Mouse (Mus musculus) E14TG2a.4 (cell line): ENCODE measurements around the gene Zp3.

Experiments used
- CTCF ChIP-seq: conservative IDR thresholded peaks from 2 replicates; pipeline ENCODE4 v1.5.1; 2014; ENCODE audit warnings: low read length
- NANOG ChIP-seq: IDR thresholded peaks from 2 replicates; pipeline ENCODE4 v1.6.1; 2014; ENCODE audit warnings: borderline replicate concordance, low read length, mixed read lengths
- POU5F1 ChIP-seq: IDR thresholded peaks from 2 replicates; pipeline ENCODE4 v1.6.1; 2014; ENCODE audit warnings: low read length, borderline replicate concordance

DNA sequence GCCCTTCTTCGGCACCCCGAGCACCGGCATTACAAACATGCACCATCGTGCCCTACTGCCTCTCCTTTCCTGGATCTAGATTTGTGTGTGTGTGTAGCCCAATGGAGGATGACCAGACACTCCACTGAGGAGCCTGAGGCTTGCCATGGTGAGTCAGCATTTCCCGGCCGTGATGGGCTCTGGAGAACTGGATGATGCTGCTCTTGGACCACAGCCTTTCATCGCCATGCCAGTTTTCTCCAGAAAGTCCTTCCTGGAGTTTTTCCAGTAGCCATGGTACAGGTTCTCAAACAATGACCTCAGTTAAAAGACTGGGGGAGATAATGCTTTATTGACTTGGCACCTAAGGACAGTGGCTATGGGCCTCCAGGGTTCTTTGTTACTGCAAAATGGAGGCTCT lies 20.0 kb upstream of the Zp3 start:
- no peak for TF ChIP-seq CTCF
- no peak for TF ChIP-seq NANOG
- TF ChIP-seq POU5F1, result no peak
